Mouse (Mus musculus) left cerebral cortex, postnatal 10 days (tissue): ENCODE measurements around the gene Slc17a4. TPM values are rescaled to one million over a fixed set of nuclear protein-coding genes. Genes with fewer than 3 reads are reported as not detected.

Experiments used
- microRNA-seq: library from miRNA; unstranded; fragments of <30 nt; microRNA quantifications from one replicate; pipeline ENCODE4 v1.2.0, GENCODE M21; 2022
- total RNA-seq, 2 experiments: library from RNA; stranded (reverse); gene quantifications; 2 replicates each; pipeline ENCODE4 v1.2.3; 2021

The Slc17a4 gene
- total RNA-seq, 2 experiments from 2014 or later, result not detected

Small RNAs within 50 kb of the gene (microRNA-seq; reads per million reads assigned to microRNA genes)
- not detected for gene Gm44344

Other genes starting within 250 kb of the Slc17a4 start
- 1 to 10 TPM; 2.4 to 2.9 TPM for gene Hist1h2ac, start 231.1 kb downstream of the Slc17a4 start, total RNA-seq
- gene Hist1h2bc, start 230.8 kb downstream of the Slc17a4 start, total RNA-seq, result 10 to 100 TPM; 17.4 to 21.2 TPM
- gene Hist1h1t, start 219.2 kb downstream of the Slc17a4 start, total RNA-seq, result not detected
- gene Hist1h4c, start 216.6 kb downstream of the Slc17a4 start, total RNA-seq, result 100 to 1,000 TPM in 1 of 2 experiments, 10 to 100 TPM in 1; 94.0 to 104 TPM
- gene Hfe, start 204.2 kb downstream of the Slc17a4 start, total RNA-seq, result 1 to 10 TPM; 2.0 to 2.5 TPM
- gene Hist1h1c, start 176.2 kb downstream of the Slc17a4 start, total RNA-seq, result 10 to 100 TPM; 75.9 to 81.0 TPM
- 10 to 100 TPM; 13.2 to 15.0 TPM for gene Hist1h3c, start 169.4 kb downstream of the Slc17a4 start, total RNA-seq
- gene Hist1h2bb, start 168.3 kb downstream of the Slc17a4 start, total RNA-seq, result 10 to 100 TPM; 25.4 to 26.6 TPM
- 10 to 100 TPM; 43.9 to 44.2 TPM for gene Hist1h2ab, start 163.9 kb downstream of the Slc17a4 start, total RNA-seq
- gene Hist1h3b, start 162.7 kb downstream of the Slc17a4 start, total RNA-seq, result 10 to 100 TPM; 37.4 to 47.0 TPM
- 10 to 100 TPM; 79.7 to 80.1 TPM for gene Hist1h4b, start 158.0 kb downstream of the Slc17a4 start, total RNA-seq
- 10 to 100 TPM; 77.4 to 83.3 TPM for gene Hist1h4a, start 153.8 kb downstream of the Slc17a4 start, total RNA-seq
- gene Hist1h3a, start 152.6 kb downstream of the Slc17a4 start, total RNA-seq, result 10 to 100 TPM; 53.3 to 58.4 TPM
- 10 to 100 TPM; 32.9 to 36.8 TPM for gene Hist1h1a, start 151.3 kb downstream of the Slc17a4 start, total RNA-seq
- under 1 TPM; 0.36 to 0.54 TPM for gene Trim38, start 145.1 kb downstream of the Slc17a4 start, total RNA-seq
- gene Slc17a2, start 108.0 kb downstream of the Slc17a4 start, total RNA-seq, result not detected
- gene Slc17a3, start 75.6 kb downstream of the Slc17a4 start, total RNA-seq, result under 1 TPM; 0.19 to 0.28 TPM
- gene Slc17a1, start 47.3 kb downstream of the Slc17a4 start, total RNA-seq, result not detected
- not detected for gene Hist1h2ba, start 19.1 kb upstream of the Slc17a4 start, total RNA-seq
- gene Hist1h2aa, start 19.5 kb upstream of the Slc17a4 start, total RNA-seq, result not detected
- under 1 TPM; 0.64 to 0.83 TPM for gene Scgn, start 76.2 kb upstream of the Slc17a4 start, total RNA-seq